Mouse (Mus musculus) heart, embryonic 13.5 days (tissue): Measurements from ENCODE around the gene Spocd1. TPM values are rescaled to one million over a fixed set of nuclear protein-coding genes. Genes with fewer than 3 reads are reported as not detected.

Experiments
- ATAC-seq: fragments of 200-750 bp; cut with Nextera tagmentation; 2 replicates; pipeline ENCODE4 v1.8.0; 2017; ENCODE audit warnings: moderate TSS enrichment; ENCODE audit not compliant: insufficient number of reproducible peaks, low FRiP score, low TSS enrichment; ENCODE audit errors: extremely low read depth
- H3K27ac ChIP-seq: fragments of 300-500 bp; sonication (generic); replicated peaks from 2 replicates; pipeline ENCODE4 v1.5.1; 2015; ENCODE audit warnings: moderate library complexity, mild to moderate bottlenecking, inconsistent platforms
- H3K27me3 ChIP-seq: fragments of 300-500 bp; sonication (generic); replicated peaks from 2 replicates; pipeline ENCODE4 v1.6.1; 2015; ENCODE audit warnings: mild to moderate bottlenecking, inconsistent platforms
- H3K36me3 ChIP-seq: fragments of 300-500 bp; sonication (generic); 2 replicates; pipeline ENCODE4 v1.6.1; 2015; ENCODE audit warnings: mild to moderate bottlenecking, inconsistent platforms
- H3K4me1 ChIP-seq: fragments of 300-500 bp; sonication (generic); 2 replicates; pipeline ENCODE4 v1.6.1; 2015; ENCODE audit warnings: inconsistent platforms
- H3K4me2 ChIP-seq: fragments of 300-500 bp; sonication (generic); 2 replicates; pipeline ENCODE4 v1.6.1; 2015; ENCODE audit warnings: inconsistent platforms, mild to moderate bottlenecking, moderate library complexity
- H3K4me3 ChIP-seq: fragments of 300-500 bp; sonication (generic); 2 replicates; pipeline ENCODE4 v1.5.1; 2015; ENCODE audit warnings: moderate library complexity, mild to moderate bottlenecking, inconsistent platforms
- H3K9ac ChIP-seq: fragments of 300-500 bp; sonication (generic); 2 replicates; pipeline ENCODE4 v1.6.1; 2015; ENCODE audit warnings: inconsistent platforms, mild to moderate bottlenecking, moderate library complexity
- H3K9me3 ChIP-seq: fragments of 300-500 bp; sonication (generic); 2 replicates; pipeline ENCODE4 v1.6.1; 2016; ENCODE audit warnings: inconsistent platforms
- whole genome bisulfite sequencing: fragments of 180-500 bp; shearing (Covaris S2); methylation state at CpG from one replicate; pipeline ENCODE4 v1.1.7; 2015; ENCODE audit warnings: mixed read lengths; 5-methylcytosine and 5-hydroxymethylcytosine counted together
- polyA plus RNA-seq: library from polyadenylated mRNA; unstranded; fragments of >200 nt; fragmentation: Nextera tagmentation; extraction: Ambion mirVana; gene quantifications from 2 replicates; pipeline ENCODE4 v1.2.1, GENCODE M21; 2015

Gene Spocd1
- polyA plus RNA-seq, 1 experiment from 2014 or later, result 0.19 TPM

DNA sequence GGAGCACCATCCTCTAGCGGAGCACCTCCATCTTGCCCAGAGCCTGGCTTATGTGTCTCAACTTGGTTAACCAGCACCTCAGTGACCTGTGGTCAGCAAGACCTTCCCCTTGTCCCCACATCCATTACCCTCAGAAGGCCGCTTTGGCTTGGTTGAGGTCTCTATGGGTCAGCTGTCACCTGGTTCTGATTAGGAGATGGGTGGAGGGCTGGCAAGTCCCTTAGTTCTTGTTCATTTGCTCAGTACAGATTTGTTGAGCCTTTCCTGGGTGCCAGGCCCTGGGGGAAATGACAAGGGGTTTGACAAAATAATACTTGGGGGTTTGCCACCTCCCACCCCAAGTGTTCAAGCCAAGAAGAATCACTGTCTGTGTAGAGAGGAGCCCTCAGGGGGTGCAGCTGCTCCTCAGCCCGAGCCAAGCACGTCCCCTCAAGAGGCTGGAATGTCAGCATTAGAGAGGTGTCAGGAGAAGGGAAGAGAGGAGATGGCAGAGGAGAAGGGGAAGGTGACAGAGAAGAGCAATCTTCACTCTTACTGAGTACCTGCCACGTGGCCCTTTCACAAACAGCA, 23.3 kb downstream of the Spocd1 start:
- H3K36me3 ChIP-seq, result no peaks in the 10 kb centered on the region
- no peak for ATAC-seq
- WGBS, result 33% methylated on average over 5 of the region's 5 CpGs
- peaks cover 16% of the 10 kb centered on the region for H3K27me3 ChIP-seq
- no peak overlapping the region for H3K4me3 ChIP-seq
- H3K4me2 ChIP-seq, result no peak overlapping the region
- no peak overlapping the region; the same call in 1 of the 2 replicates for H3K9ac ChIP-seq
- no peaks in the 10 kb centered on the region for H3K9me3 ChIP-seq
- peak overlapping the region; percentile 42; the same call in 1 of the 2 replicates for H3K27ac ChIP-seq
- peaks cover 24% of the 10 kb centered on the region for H3K4me1 ChIP-seq

DNA sequence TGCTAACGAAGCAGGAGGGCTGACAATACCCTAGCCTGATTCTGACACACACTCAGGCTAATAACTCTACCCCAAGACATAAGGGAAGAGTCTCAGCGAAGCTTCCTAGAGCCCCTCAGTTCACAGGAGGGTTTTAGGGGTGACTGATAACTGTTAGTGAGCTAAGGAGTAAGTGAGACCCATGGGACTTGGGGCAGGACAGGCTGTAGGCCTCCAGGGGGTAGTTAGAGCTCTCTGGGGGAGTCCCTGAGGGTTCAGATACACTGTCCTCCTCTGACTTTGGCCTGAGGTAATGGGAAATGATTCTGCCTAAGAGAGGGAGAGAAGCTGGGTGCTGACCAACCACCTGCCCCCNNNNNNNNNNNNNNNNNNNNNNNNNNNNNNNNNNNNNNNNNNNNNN, 25.5 kb downstream of the Spocd1 start:
- no peak for ATAC-seq
- Histone ChIP-seq H3K4me2 (no peak overlapping the region), H3K9me3 (no peaks in the 10 kb centered on the region), H3K36me3 (no peaks in the 10 kb centered on the region), H3K4me3 (no peak overlapping the region), H3K27ac (no peak overlapping the region), H3K9ac (peak overlapping the region; percentile 10; the same call in 1 of the 2 replicates), H3K27me3 (peaks cover 12% of the 10 kb centered on the region), H3K4me1 (peaks cover 24% of the 10 kb centered on the region)
- 66% methylated on average over 2 of the region's 2 CpGs for WGBS

DNA sequence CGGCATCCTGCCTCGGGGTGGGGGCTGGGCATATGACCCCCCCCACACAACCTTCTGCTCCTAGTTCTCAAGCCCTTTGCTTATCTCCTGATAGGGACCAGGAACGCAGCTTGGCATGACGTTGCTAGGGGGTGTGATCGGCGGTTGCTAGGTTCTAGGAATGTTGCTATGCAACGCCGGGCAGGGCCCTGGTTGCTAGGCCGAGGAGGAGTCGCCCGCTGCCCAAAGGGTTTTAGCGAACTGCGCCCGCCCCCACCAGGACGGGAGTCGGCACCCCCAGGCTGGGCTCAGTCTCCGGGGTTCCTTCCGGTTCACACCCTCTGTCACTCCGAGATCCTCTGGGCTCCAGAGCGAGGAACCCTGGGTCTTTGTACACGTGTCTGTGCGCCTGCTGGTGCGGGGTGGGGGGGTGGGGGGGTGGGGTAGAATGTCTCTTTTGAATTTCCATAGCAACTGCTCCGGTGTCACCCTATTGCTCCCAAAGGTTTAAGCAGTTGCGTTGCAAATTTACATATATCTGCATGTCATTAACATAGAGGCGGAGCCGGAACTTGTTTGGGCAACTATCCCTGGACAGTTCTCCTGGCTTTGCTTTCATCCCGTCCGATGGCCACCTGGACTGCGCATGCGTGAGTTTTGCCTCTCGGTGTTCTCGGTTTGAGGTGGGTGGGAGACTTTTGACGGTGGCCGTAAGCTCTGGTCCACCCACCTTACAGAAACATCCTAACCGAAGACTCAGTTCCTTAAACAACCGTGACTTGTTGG, 31.3 kb downstream of the Spocd1 start:
- Histone ChIP-seq H3K27me3 (peaks cover 27% of the 10 kb centered on the region), H3K4me2 (peak overlapping the region; percentile 92), H3K9me3 (no peaks in the 10 kb centered on the region), H3K4me3 (peak overlapping the region; percentile 50), H3K36me3 (no peaks in the 10 kb centered on the region), H3K4me1 (peaks cover 20% of the 10 kb centered on the region), H3K27ac (no peak overlapping the region), H3K9ac (peak overlapping the region; percentile 76)
- 2% methylated on average over 37 of the region's 37 CpGs for WGBS
- peak; percentile 59; the same call in 1 of the 2 replicates for ATAC-seq

DNA sequence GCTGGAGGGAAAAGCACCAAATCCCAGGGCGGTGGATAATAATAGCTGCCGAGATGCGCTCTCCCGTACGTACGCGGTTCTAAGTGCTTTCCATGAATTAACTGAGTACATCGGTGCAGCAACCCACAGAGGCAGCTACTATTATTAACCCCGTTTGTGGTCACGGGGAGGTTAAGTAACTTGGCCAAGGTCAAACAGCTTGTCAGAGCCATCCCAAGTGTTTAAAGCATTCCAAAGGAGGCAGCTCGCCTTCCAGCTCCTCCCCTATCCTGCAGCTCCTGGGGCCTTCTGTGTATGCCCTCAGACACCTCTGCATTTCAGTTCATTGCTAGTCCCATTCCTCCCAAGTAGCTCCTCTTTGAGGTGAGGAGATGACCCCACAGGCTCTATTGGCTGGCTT, 36.2 kb downstream of the Spocd1 start:
- H3K36me3 ChIP-seq, result no peaks in the 10 kb centered on the region
- no peak overlapping the region for H3K9ac ChIP-seq
- no peak overlapping the region for H3K4me3 ChIP-seq
- no peaks in the 10 kb centered on the region for H3K9me3 ChIP-seq
- no peak for ATAC-seq
- H3K4me1 ChIP-seq, result peaks cover 38% of the 10 kb centered on the region
- H3K4me2 ChIP-seq, result no peak overlapping the region
- 32% methylated on average over 11 of the region's 11 CpGs for WGBS
- H3K27me3 ChIP-seq, result peaks cover 53% of the 10 kb centered on the region
- no peak overlapping the region for H3K27ac ChIP-seq

DNA sequence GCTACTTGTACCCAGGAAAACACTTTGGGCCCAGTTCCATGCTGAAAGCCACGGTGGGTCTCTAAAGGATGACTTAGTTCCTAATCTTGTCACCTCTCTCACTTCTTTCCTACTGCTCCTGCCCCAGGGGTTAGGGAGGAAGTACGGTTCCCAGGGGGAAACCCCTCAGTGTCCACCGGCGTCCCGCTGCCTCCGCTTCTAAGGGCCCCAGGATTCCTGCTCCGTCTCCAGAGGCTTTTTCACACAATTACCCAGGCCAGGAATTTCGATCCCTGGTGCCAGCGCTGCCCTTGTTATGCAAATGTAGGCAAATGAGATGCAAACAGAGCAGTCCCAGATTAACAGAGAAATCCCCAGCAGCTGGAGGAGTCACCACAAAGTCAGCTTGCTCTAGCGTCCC, 37.2 kb downstream of the Spocd1 start:
- H3K36me3 ChIP-seq, result no peaks in the 10 kb centered on the region
- ATAC-seq, result no peak
- no peak overlapping the region for H3K4me2 ChIP-seq
- 42% methylated on average over 10 of the region's 10 CpGs for WGBS
- H3K4me3 ChIP-seq, result no peak overlapping the region
- no peaks in the 10 kb centered on the region for H3K9me3 ChIP-seq
- H3K9ac ChIP-seq, result peak overlapping the region; percentile 14; the same call in 1 of the 2 replicates
- H3K27me3 ChIP-seq, result peaks cover 51% of the 10 kb centered on the region
- H3K4me1 ChIP-seq, result peaks cover 38% of the 10 kb centered on the region
- H3K27ac ChIP-seq, result no peak overlapping the region

DNA sequence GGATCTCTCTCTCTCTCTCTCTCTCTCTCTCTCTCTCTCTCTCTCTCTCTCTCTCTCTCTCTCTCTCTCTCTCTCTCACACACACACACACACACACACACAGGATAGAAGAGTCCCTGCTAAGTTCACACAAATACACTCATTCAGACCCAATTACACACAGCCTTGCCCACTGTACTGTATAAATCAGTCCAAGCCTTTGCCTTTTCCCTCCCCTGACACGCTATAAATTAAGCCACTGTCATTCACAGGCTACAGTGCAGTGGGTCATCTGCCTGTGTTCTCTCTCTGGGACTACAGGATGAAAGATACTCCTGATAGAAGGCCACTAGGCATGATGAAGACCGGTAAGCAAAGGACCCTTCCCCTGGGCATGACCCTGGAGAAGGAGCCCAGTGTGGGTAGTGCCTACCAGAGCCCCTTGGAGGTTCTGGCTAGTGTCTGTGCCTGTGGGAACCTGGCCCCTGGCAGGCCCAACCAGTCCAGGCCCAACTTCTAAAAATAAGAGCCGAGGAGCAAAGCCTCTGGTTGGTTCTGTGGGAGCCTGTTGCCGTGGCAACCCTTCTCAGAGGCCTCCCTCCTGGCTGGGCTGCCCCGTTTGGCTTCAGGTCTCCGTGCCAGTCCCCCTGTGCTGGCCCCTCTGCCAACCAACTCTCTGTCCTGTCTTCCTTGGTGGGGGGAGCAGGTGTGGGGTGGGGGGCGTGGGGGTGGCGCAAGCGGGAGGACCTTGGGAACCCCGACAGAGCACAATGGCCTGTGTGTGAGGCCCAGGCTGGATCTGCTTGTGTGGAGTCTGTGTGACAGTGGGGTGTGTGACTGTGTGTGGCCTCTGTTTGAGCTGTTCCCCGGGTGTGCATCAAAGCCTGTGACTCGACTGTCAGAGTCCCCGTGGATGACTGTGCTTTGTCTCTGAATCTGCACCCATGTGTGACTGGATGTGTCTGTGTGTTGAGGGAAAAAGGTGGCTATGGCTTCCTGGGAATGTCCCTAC, 38.3 kb downstream of the Spocd1 start:
- Histone ChIP-seq H3K27me3 (peaks cover 52% of the 10 kb centered on the region), H3K27ac (no peak overlapping the region), H3K4me2 (peak overlapping the region; percentile 2; the same call in 1 of the 2 replicates), H3K4me1 (peaks cover 46% of the 10 kb centered on the region), H3K36me3 (no peaks in the 10 kb centered on the region), H3K9me3 (no peaks in the 10 kb centered on the region), H3K4me3 (no peak overlapping the region), H3K9ac (no peak overlapping the region)
- no peak for ATAC-seq
- 32% methylated on average over 13 of the region's 13 CpGs for WGBS

DNA sequence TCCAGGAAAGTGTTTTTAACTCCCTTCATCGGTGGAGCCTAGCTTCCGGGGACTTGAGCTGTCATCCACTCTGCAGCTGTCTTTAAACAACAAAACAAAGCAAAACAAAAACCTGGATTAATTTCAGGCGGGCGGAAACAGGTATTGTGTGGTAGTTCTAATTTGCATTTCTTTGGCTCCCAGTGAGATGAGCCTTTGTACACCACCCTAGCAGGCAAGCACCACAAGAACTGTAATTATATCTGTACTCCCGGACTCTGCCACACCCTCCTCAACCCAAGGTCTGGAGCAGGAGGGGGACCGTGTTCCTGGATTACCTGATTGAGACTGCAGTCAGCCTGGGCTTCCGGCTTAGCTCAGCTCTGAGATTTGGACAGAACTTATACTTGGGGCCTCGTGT, 41.1 kb downstream of the Spocd1 start:
- H3K27me3 ChIP-seq, result peaks cover 77% of the 10 kb centered on the region
- no peaks in the 10 kb centered on the region for H3K9me3 ChIP-seq
- ATAC-seq, result no peak
- H3K9ac ChIP-seq, result no peak overlapping the region
- peaks cover 39% of the 10 kb centered on the region for H3K4me1 ChIP-seq
- 66% methylated on average over 8 of the region's 8 CpGs for WGBS
- no peak overlapping the region for H3K4me3 ChIP-seq
- H3K36me3 ChIP-seq, result no peaks in the 10 kb centered on the region
- H3K27ac ChIP-seq, result no peak overlapping the region
- no peak overlapping the region for H3K4me2 ChIP-seq

DNA sequence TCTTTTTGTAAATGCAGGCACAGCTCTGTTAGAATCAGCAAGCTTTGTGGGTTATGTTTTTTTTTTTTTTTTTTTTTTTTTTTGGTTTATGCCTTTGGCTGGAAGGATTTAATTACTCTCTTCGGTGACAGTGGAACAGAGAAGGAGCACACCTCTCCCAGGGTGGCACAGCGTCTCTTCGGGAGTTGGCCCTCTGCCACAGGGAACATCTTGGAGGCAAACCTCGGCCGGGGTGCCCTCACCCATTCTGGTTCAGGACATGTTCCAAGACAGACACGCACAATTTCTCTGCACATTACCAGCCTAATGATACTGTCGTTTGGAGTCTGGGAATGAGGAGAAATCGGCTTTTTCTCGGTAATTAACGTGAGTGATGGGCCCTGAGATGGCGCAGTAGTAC, 41.8 kb downstream of the Spocd1 start:
- peaks cover 34% of the 10 kb centered on the region for H3K4me1 ChIP-seq
- H3K4me2 ChIP-seq, result no peak overlapping the region
- H3K4me3 ChIP-seq, result no peak overlapping the region
- H3K9me3 ChIP-seq, result no peaks in the 10 kb centered on the region
- WGBS, result 87% methylated on average over 11 of the region's 11 CpGs
- no peaks in the 10 kb centered on the region for H3K36me3 ChIP-seq
- no peak for ATAC-seq
- H3K27me3 ChIP-seq, result peaks cover 77% of the 10 kb centered on the region
- no peak overlapping the region for H3K9ac ChIP-seq
- no peak overlapping the region for H3K27ac ChIP-seq

DNA sequence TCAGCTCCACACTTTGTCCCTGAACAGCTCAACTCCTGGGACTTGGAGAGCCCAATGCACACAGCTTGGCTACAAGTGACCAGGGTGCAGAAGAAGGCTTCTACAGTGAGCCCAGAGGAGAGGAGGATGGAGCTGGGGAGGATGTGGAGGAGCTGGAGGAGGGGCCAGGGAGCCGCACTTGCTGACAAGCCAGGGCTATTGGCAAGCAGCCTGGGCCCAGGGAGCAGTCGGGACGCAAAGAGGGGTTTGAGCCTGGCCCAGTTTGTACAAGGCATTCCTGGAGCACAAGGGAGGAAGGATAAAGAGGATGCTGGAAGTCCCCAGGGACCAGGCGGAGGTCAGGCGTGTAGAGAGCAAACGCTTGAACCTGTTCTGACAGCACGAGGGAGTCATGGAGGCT, 42.9 kb downstream of the Spocd1 start:
- Histone ChIP-seq H3K36me3 (no peaks in the 10 kb centered on the region), H3K4me2 (no peak overlapping the region), H3K27me3 (peaks cover 73% of the 10 kb centered on the region), H3K9ac (no peak overlapping the region), H3K4me1 (peaks cover 25% of the 10 kb centered on the region), H3K9me3 (no peaks in the 10 kb centered on the region), H3K4me3 (no peak overlapping the region), H3K27ac (no peak overlapping the region)
- WGBS, result 24% methylated on average over 7 of the region's 7 CpGs
- ATAC-seq, result no peak

DNA sequence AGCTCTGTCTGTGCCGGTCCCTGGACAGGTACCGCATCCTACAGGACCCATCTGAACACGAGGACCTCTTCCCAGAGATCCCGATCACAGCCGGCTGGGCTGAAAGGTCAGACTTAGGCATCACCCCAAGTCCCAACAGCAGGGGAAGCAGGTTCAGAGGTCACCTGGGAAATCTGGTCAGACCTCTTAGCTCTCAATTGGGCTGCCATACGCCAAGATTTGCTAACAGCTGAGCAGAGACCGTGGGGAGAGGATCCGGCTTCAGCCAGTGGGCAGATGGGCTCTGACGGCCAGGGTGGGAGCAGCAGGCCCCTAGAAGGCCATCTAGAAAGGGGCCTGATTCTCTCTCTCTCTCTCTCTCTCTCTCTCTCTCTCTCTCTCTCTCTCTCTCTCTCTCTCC, 45.2 kb downstream of the Spocd1 start:
- Histone ChIP-seq H3K36me3 (no peaks in the 10 kb centered on the region), H3K4me2 (no peak overlapping the region), H3K9me3 (no peaks in the 10 kb centered on the region), H3K27ac (no peak overlapping the region), H3K4me1 (peaks cover 8% of the 10 kb centered on the region; the same call in 1 of the 2 replicates), H3K4me3 (no peak overlapping the region), H3K27me3 (peaks cover 70% of the 10 kb centered on the region), H3K9ac (no peak overlapping the region)
- 64% methylated on average over 9 of the region's 9 CpGs for WGBS
- no peak for ATAC-seq

DNA sequence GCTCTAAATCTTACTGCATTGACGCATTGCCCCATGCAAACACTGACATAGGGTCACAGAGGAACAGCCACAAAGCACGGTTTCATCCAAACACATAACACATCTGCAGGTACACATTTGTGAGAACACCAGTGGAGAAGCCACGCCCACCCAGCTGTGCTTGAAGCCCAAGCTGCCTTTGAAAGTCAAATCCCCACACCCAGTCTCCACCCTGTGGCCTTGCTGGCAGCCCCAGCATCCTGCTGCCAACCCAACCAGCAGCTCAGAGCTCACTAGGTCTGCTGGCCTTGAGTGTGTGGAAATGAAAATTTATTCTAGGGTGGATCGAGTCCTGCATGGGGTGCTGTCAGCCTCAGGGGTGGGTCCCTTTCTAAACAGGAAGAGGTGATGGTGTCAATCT, 48.2 kb downstream of the Spocd1 start:
- Histone ChIP-seq H3K9me3 (no peaks in the 10 kb centered on the region), H3K4me1 (no peaks in the 10 kb centered on the region), H3K4me2 (no peak overlapping the region), H3K4me3 (no peak overlapping the region), H3K36me3 (no peaks in the 10 kb centered on the region), H3K27ac (no peak overlapping the region), H3K27me3 (peaks cover 81% of the 10 kb centered on the region), H3K9ac (no peak overlapping the region)
- WGBS, result 56% methylated on average over 4 of the region's 4 CpGs
- no peak for ATAC-seq
